Mouse (Mus musculus): ENCODE measurements at regions not wholly inside any gene's neighbourhood (a gene's known extent, or its start where the extent isn't known, plus 50 kb on each side); places are given as distances from the start of the nearest gene placed in this dataset.

DNA sequence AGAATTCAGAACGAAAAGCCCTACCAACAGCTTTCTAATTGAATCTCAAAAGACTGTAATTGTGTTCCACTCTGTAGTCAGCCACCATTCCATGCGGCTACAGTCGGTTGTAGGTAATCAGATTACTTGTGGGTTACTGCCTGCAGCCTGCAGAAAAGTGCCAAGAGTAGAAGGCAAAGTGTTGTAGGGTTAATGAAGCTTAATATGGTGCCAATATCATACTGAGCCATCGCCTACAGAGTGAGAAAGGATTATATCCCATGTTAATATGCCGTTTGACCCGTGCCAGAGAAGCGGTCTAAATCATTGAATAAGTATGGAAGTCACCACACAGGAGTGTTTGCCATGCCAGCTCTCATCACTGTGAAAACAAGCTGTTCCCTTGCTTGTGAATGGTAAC lies 786.4 kb upstream of the Acvr2a start:
- no peak for TF ChIP-seq GATA1 (IDR thresholded peaks at IDR 0.05; ENCODE audit: low read depth, low read length)
- no peak for TF ChIP-seq MAFK (IDR thresholded peaks at IDR 0.05; ENCODE audit: borderline replicate concordance, low read depth, low read length)

All from MEL (cell line).